Mouse (Mus musculus) liver, embryonic 14.5 days (tissue): ENCODE measurements at regions not wholly inside any gene's neighbourhood (a gene's known extent, or its start where the extent isn't known, plus 50 kb on each side); places are given as distances from the start of the nearest gene placed in this dataset.

ENCODE experiments used
- CTCF ChIP-seq: IDR thresholded peaks from 2 replicates; pipeline ENCODE4 v1.5.1; 2016; ENCODE audit warnings: antibody characterized with exemption, low read depth, control low read depth
- EP300 ChIP-seq: IDR thresholded peaks from 2 replicates; pipeline ENCODE4 v1.6.1; 2016; ENCODE audit warnings: antibody characterized with exemption, low read depth

- no peak for TF ChIP-seq CTCF
- no peak for TF ChIP-seq EP300
These were observed 280.1 kb downstream of the Inhba start for GRCm38 (mm10) chr13:16291661-16292291.
